In the genomic region with DNA sequence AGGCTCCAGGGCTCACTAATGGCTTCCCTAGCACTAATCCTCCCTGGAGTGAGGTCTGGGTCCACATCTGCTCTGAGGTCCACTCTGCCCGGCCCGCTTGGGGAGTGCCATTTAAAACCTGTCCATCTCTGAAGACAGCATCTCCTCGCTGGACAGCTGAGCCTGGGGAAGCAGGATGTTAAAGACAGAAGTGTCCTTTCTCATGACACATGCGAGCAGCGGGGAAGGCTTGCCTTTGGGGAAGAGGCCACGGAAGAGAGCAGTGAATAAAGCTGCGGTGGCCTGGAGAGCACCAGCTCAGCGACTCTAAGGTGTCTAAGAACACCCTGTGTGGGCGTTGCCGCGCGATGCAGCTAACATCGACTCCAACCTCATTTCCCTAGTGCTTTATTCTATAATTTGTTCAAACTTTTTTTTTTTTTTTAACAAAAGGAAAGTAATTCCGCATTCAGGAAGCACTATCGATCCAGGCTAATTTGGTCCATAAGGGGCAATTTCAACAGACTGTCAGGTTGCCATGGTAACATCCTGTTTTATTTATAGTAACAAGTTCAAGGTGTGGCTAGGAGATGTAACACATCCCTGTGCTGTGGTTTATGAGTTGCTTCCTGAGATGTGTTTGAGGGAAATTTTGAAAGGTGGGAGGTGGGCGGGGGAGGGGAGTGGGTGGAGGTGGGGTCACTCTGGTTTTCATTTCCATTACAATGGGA, we compare ENCODE assay signal across 13 mouse cellular contexts.
DNase-seq lines count a peak whose midpoint lies in the region; ATAC-seq and TF ChIP-seq lines count a peak whose summit lies in the region.
"Had no signal": no experiment of that assay in that cellular context is flagged by ENCODE, and none has a peak within 500 bp of the region (broad histone marks: within the 10 kb centered on the region; RNA-seq: fewer than 3 reads in every experiment).

No protein-coding gene starts in this region.

- no peaks in the 10 kb centered on the region for H3K27me3 ChIP-seq in lung, embryonic 14.5 days (ENCODE audit: insufficient read depth, low read length)
- no peaks in the 10 kb centered on the region for H3K27me3 ChIP-seq in forebrain, embryonic 16.5 days (replicated peaks; ENCODE audit: control insufficient read depth, insufficient read depth, low read length)
- H3K27me3 ChIP-seq in limb, embryonic 13.5 days, result no peaks in the 10 kb centered on the region
- H3K27me3 ChIP-seq in neural tube, embryonic 13.5 days, result no peaks in the 10 kb centered on the region
- H3K27me3 ChIP-seq: CH12.LX had no signal

- H3K9me3 ChIP-seq in lung, embryonic 14.5 days (ENCODE audit: low read depth, low read length), result no peaks in the 10 kb centered on the region
- no peaks in the 10 kb centered on the region for H3K9me3 ChIP-seq in forebrain, embryonic 16.5 days (ENCODE audit: control insufficient read depth, low read length)
- no peaks in the 10 kb centered on the region for H3K9me3 ChIP-seq in limb, embryonic 13.5 days
- no peaks in the 10 kb centered on the region for H3K9me3 ChIP-seq in neural tube, embryonic 13.5 days
- H3K9me3 ChIP-seq: liver, embryonic 15.5 days had no signal

- WGBS in lung, embryonic 14.5 days, result 26% methylated on average over 16 of the region's 16 CpGs
- WGBS in forebrain, embryonic 16.5 days, result 8% methylated on average over 16 of the region's 16 CpGs
- WGBS in limb, embryonic 13.5 days, result 6% methylated on average over 16 of the region's 16 CpGs
- WGBS in neural tube, embryonic 13.5 days, result 13% methylated on average over 16 of the region's 16 CpGs

- DNase-seq in lung, embryonic 14.5 days, result peak; percentile 17
- no peak for DNase-seq in lung, postnatal 25 days (ENCODE audit: low spot score)
- DNase-seq in ovary, postnatal 10 days (ENCODE audit: low spot score), result no peak
- DNase-seq in kidney, postnatal 36 days, result no peak
- DNase-seq: cerebellum, adult 2 months; heart, postnatal 10 days; thymus, postnatal 14 days had no signal

- H3K4me1 ChIP-seq in lung, embryonic 14.5 days (ENCODE audit: insufficient read depth), result no peaks in the 10 kb centered on the region
- H3K4me1 ChIP-seq in forebrain, embryonic 16.5 days (replicated peaks; ENCODE audit: control insufficient read depth, insufficient read depth, low read length), result peaks cover 12% of the 10 kb centered on the region
- H3K4me1 ChIP-seq in limb, embryonic 13.5 days, result peaks cover 31% of the 10 kb centered on the region
- peaks cover 24% of the 10 kb centered on the region for H3K4me1 ChIP-seq in neural tube, embryonic 13.5 days (replicated peaks)
- H3K4me1 ChIP-seq: liver, embryonic 15.5 days had no signal

- no peak for ATAC-seq in lung, embryonic 14.5 days (ENCODE audit: insufficient read depth)
- ATAC-seq in forebrain, embryonic 16.5 days, result peak; percentile 62; the same call in 1 of the 2 replicates
- ATAC-seq in limb, embryonic 13.5 days (ENCODE audit: low FRiP score, low read depth), result peak; percentile 45; the same call in 1 of the 2 replicates
- peak; percentile 67; the same call in 1 of the 2 replicates for ATAC-seq in neural tube, embryonic 13.5 days (ENCODE audit: low read depth)
- ATAC-seq in frontal cortex, adult (ENCODE audit: low TSS enrichment), result no peak

- no peak overlapping the region for H3K4me2 ChIP-seq in lung, embryonic 14.5 days
- peak overlapping the region; percentile 28 for H3K4me2 ChIP-seq in forebrain, embryonic 16.5 days (ENCODE audit: low read length)
- H3K4me2 ChIP-seq in limb, embryonic 13.5 days (replicated peaks), result peak overlapping the region; percentile 42
- peak overlapping the region; percentile 33 for H3K4me2 ChIP-seq in neural tube, embryonic 13.5 days
- H3K4me2 ChIP-seq: liver, embryonic 15.5 days had no signal

- H3K4me3 ChIP-seq in lung, embryonic 14.5 days (ENCODE audit: low read depth, low read length), result no peak overlapping the region
- H3K4me3 ChIP-seq in forebrain, embryonic 16.5 days (replicated peaks; ENCODE audit: low read length), result no peak overlapping the region
- no peak overlapping the region for H3K4me3 ChIP-seq in limb, embryonic 13.5 days
- no peak overlapping the region for H3K4me3 ChIP-seq in neural tube, embryonic 13.5 days
- H3K4me3 ChIP-seq: liver, embryonic 15.5 days had no signal

- no peak for TF ChIP-seq CTCF in lung, embryonic 14.5 days (IDR thresholded peaks at IDR 0.05; ENCODE audit: low read depth)

- H3K36me3 ChIP-seq in lung, embryonic 14.5 days (ENCODE audit: insufficient read depth), result no peaks in the 10 kb centered on the region
- no peaks in the 10 kb centered on the region for H3K36me3 ChIP-seq in forebrain, embryonic 16.5 days (ENCODE audit: control insufficient read depth, insufficient read depth)
- H3K36me3 ChIP-seq in limb, embryonic 13.5 days, result no peaks in the 10 kb centered on the region
- no peaks in the 10 kb centered on the region for H3K36me3 ChIP-seq in neural tube, embryonic 13.5 days
- H3K36me3 ChIP-seq: liver, embryonic 15.5 days had no signal

- no peak overlapping the region for H3K27ac ChIP-seq in lung, embryonic 14.5 days (ENCODE audit: low read depth)
- H3K27ac ChIP-seq in forebrain, embryonic 16.5 days (ENCODE audit: low read length), result no peak overlapping the region
- no peak overlapping the region; the same call in 1 of the 2 replicates for H3K27ac ChIP-seq in limb, embryonic 13.5 days
- peak overlapping the region; percentile 61 for H3K27ac ChIP-seq in neural tube, embryonic 13.5 days (replicated peaks)
- H3K27ac ChIP-seq: liver, embryonic 15.5 days had no signal

- no peak overlapping the region for H3K9ac ChIP-seq in lung, embryonic 14.5 days
- H3K9ac ChIP-seq in forebrain, embryonic 16.5 days (replicated peaks; ENCODE audit: low read depth, low read length), result no peak overlapping the region
- no peak overlapping the region for H3K9ac ChIP-seq in limb, embryonic 13.5 days
- 0 out of 2 replicates have a peak overlapping the region, but pooled peaks have one; percentile 45 for H3K9ac ChIP-seq in neural tube, embryonic 13.5 days
- H3K9ac ChIP-seq: liver, embryonic 15.5 days had no signal

Comparison
In these comparisons a context has a peak if more than half of its experiments do, and no peak if none do; other contexts are left out.
1. ATAC-seq: peak in forebrain, embryonic 16.5 days (single experiment), limb, embryonic 13.5 days (single experiment) and neural tube, embryonic 13.5 days (single experiment); none in lung, embryonic 14.5 days (single experiment) and frontal cortex, adult (single experiment).